In genomic region chr4:137788511-137789049, GRCm38 (mm10) we compare ENCODE assay signal across 12 mouse cellular contexts. TPM values are rescaled to one million over a fixed set of nuclear protein-coding genes. Genes with fewer than 3 reads are reported as not detected.
DNase-seq lines count a peak whose midpoint lies in the region; TF ChIP-seq lines count a peak whose summit lies in the region.
"Had no signal": no experiment of that assay in that cellular context is flagged by ENCODE, and none has a peak within 500 bp of the region (broad histone marks: within the 10 kb centered on the region; RNA-seq: fewer than 3 reads in every experiment).

No protein-coding gene starts in this region.

- dilution Hi-C loops in CH12.LX (cut with MboI; ENCODE audit: extremely low pct_ligation_motif_present, extremely low pct_unique_long_range_greater_than_20kb, low sequenced_read_pairs) = no loop called here

- H3K4me3 ChIP-seq in gastrocnemius, adult 2 months = no peak overlapping the region
- H3K4me3 ChIP-seq in CH12.LX (replicated peaks in 1 of 3; ENCODE audit: low read depth in 2 of 3, low read length in 2 of 3, poor library complexity in 1 of 3) = no peak overlapping the region
- no peak overlapping the region for H3K4me3 ChIP-seq in limb, embryonic 10.5 days
- H3K4me3 ChIP-seq: limb, embryonic 15.5 days had no signal

- TF ChIP-seq CTCF in gastrocnemius, adult 2 months (IDR thresholded peaks at IDR 0.05) = no peak
- no peak for TF ChIP-seq CTCF in CH12.LX (conservative IDR thresholded peaks at IDR 0.05 in 1 of 2, IDR thresholded peaks at IDR 0.05 in 1 of 2; ENCODE audit: low read depth in 2 of 2, low read length in 2 of 2)

- H3K9ac ChIP-seq in CH12.LX (ENCODE audit: insufficient read depth, low read depth) = no peak overlapping the region
- H3K9ac ChIP-seq: limb, embryonic 15.5 days had no signal

- H3K9me3 ChIP-seq in CH12.LX (replicated peaks; ENCODE audit: low read length) = no peaks in the 10 kb centered on the region
- H3K9me3 ChIP-seq in limb, embryonic 10.5 days (replicated peaks) = no peaks in the 10 kb centered on the region
- H3K9me3 ChIP-seq: limb, embryonic 15.5 days had no signal

- TF ChIP-seq RAD21 in CH12.LX (IDR thresholded peaks at IDR 0.05; ENCODE audit: low read depth, low read length) = no peak

- peak overlapping the region; percentile 28; the same call in 1 of the 2 replicates for H3K27ac ChIP-seq in gastrocnemius, adult 2 months
- H3K27ac ChIP-seq in CH12.LX (ENCODE audit: insufficient read depth, low read depth) = peak overlapping the region; percentile 92
- H3K27ac ChIP-seq in limb, embryonic 10.5 days = no peak overlapping the region
- H3K27ac ChIP-seq: limb, embryonic 15.5 days had no signal

- in situ Hi-C loops in CH12.LX (cut with MboI; ENCODE audit: low pct_ligation_motif_present, low pct_unique_long_range_greater_than_20kb, low sequenced_read_pairs) = no loop called here

- WGBS in limb, embryonic 10.5 days = 71% methylated on average over 7 of the region's 7 CpGs

- peaks cover 59% of the 10 kb centered on the region for H3K79me2 ChIP-seq in CH12.LX (replicated peaks; ENCODE audit: control insufficient read depth, extremely low read depth, insufficient read depth, poor library complexity, severe bottlenecking)

- peaks cover 8 to 50% of the 10 kb centered on the region in 2 experiments for H3K36me3 ChIP-seq in CH12.LX (replicated peaks in 1 of 2; ENCODE audit: control insufficient read depth in 1 of 2, insufficient read depth in 1 of 2, low read length in 1 of 2)
- H3K36me3 ChIP-seq in limb, embryonic 10.5 days = no peaks in the 10 kb centered on the region
- H3K36me3 ChIP-seq: limb, embryonic 15.5 days had no signal

- peak; percentile 89 for TF ChIP-seq EP300 in CH12.LX (IDR thresholded peaks at IDR 0.05; ENCODE audit: low read length)

- no peaks in the 10 kb centered on the region for H3K27me3 ChIP-seq in CH12.LX (replicated peaks)
- peaks cover 2% of the 10 kb centered on the region; the same call in 1 of the 2 replicates for H3K27me3 ChIP-seq in limb, embryonic 10.5 days (ENCODE audit: low read depth, poor library complexity, severe bottlenecking)
- H3K27me3 ChIP-seq: limb, embryonic 15.5 days had no signal

- peaks cover 41 to 90% of the 10 kb centered on the region in 2 experiments for H3K4me1 ChIP-seq in CH12.LX (ENCODE audit: control insufficient read depth in 1 of 2, insufficient read depth in 2 of 2)
- peaks cover 33% of the 10 kb centered on the region for H3K4me1 ChIP-seq in limb, embryonic 10.5 days

- peak; percentile 55 for TF ChIP-seq POLR2A in CH12.LX (IDR thresholded peaks at IDR 0.05; ENCODE audit: low read depth, low read length)

- intact Hi-C loops in gastrocnemius, adult 2 months (cut with DNase I) = no loop called here

- H3K4me2 ChIP-seq in CH12.LX (ENCODE audit: insufficient read depth, low read depth, poor library complexity, severe bottlenecking) = peak overlapping the region; percentile 41
- H3K4me2 ChIP-seq: heart, embryonic 11.5 days; limb, embryonic 15.5 days had no signal

- peak; percentile 17 for DNase-seq in gastrocnemius, adult 2 months
- no peak for DNase-seq in gastrocnemius, postnatal 25 days
- peak; percentile 43 for DNase-seq in lung, postnatal 36 days
- no peak for DNase-seq in lung, postnatal 14 days
- DNase-seq in CH12.LX (ENCODE audit: extremely low read depth) = peak; percentile 97
- DNase-seq in kidney, postnatal 36 days = peak; percentile 68 to 72
- no peak for DNase-seq in heart, adult 8-10 months (ENCODE audit: low spot score)
- no peak for DNase-seq in limb, embryonic 10.5 days (ENCODE audit: low spot score)
- DNase-seq: thymus, postnatal 25 days had no signal

TF ChIP-seq in CH12.LX, 34 proteins besides CTCF, POLR2A, EP300 and RAD21:
- no peak for TF ChIP-seq CHD1 (IDR thresholded peaks at IDR 0.05; ENCODE audit: low read depth, low read length)
- TF ChIP-seq TCF12 (IDR thresholded peaks at IDR 0.05; ENCODE audit: low read depth, low read length) = peak; percentile 88
- 0 out of 2 replicates have a peak, but pooled peaks have one; percentile 19 for TF ChIP-seq KAT2A (IDR thresholded peaks at IDR 0.05; ENCODE audit: insufficient replicate concordance, low read length)
- TF ChIP-seq MYC (IDR thresholded peaks at IDR 0.05; ENCODE audit: low read depth, low read length) = peak; percentile 86
- TF ChIP-seq NELFE (IDR thresholded peaks at IDR 0.05; ENCODE audit: low read depth, low read length) = 0 out of 2 replicates have a peak, but pooled peaks have one; percentile 46
- TF ChIP-seq GABPA (IDR thresholded peaks at IDR 0.05; ENCODE audit: insufficient replicate concordance, low read depth, low read length) = no peak
- TF ChIP-seq ETS1 (conservative IDR thresholded peaks at IDR 0.05; ENCODE audit: low read depth, low read length) = peak; percentile 96
- no peak for TF ChIP-seq HCFC1 (IDR thresholded peaks at IDR 0.05; ENCODE audit: low read depth, low read length)
- peak; percentile 82; the same call in 1 of the 2 replicates for TF ChIP-seq MEF2A (IDR thresholded peaks at IDR 0.05; ENCODE audit: borderline replicate concordance, low read depth, low read length)
- TF ChIP-seq ZNF384 (IDR thresholded peaks at IDR 0.05; ENCODE audit: low read depth, low read length) = no peak
- TF ChIP-seq TBP (conservative IDR thresholded peaks at IDR 0.05; ENCODE audit: low read depth, low read length) = peak; percentile 17; the same call in 1 of the 2 replicates
- no peak for TF ChIP-seq UBTF (IDR thresholded peaks at IDR 0.05; ENCODE audit: low read depth, low read length)
- peak; percentile 53; the same call in 1 of the 2 replicates for TF ChIP-seq MAZ (IDR thresholded peaks at IDR 0.05; ENCODE audit: low read depth, low read length)
- peak; percentile 80 for TF ChIP-seq MXI1 (IDR thresholded peaks at IDR 0.05; ENCODE audit: low read depth, low read length)
- peak; percentile 90 for TF ChIP-seq SIN3A (IDR thresholded peaks at IDR 0.05; ENCODE audit: low read length)
- no peak for TF ChIP-seq ZKSCAN1 (IDR thresholded peaks at IDR 0.05; ENCODE audit: borderline replicate concordance, low read depth, low read length)
- TF ChIP-seq JUND (conservative IDR thresholded peaks at IDR 0.05; ENCODE audit: low read depth, low read length) = peak; percentile 37; the same call in 1 of the 2 replicates
- no peak for TF ChIP-seq ZC3H11A (IDR thresholded peaks at IDR 0.05; ENCODE audit: low read depth, low read length)
- peak; percentile 51; the same call in 1 of the 2 replicates for TF ChIP-seq MAFK (IDR thresholded peaks at IDR 0.05; ENCODE audit: insufficient replicate concordance, low read length)
- TF ChIP-seq CHD2 (IDR thresholded peaks at IDR 0.05; ENCODE audit: low read length) = peak; percentile 73
- no peak for TF ChIP-seq PAX5 (IDR thresholded peaks at IDR 0.05; ENCODE audit: low read length)
- TF ChIP-seq ZMIZ1 (IDR thresholded peaks at IDR 0.05; ENCODE audit: low read depth, low read length) = peak; percentile 31
- TF ChIP-seq USF2 (conservative IDR thresholded peaks at IDR 0.05; ENCODE audit: low read depth, low read length) = no peak
- peak; percentile 34; the same call in 1 of the 2 replicates for TF ChIP-seq NRF1 (IDR thresholded peaks at IDR 0.05; ENCODE audit: low read depth, low read length)
- TF ChIP-seq SMC3 (IDR thresholded peaks at IDR 0.05; ENCODE audit: low read depth, low read length) = peak; percentile 2; the same call in 1 of the 2 replicates
- TF ChIP-seq JUN (IDR thresholded peaks at IDR 0.05; ENCODE audit: insufficient read depth, low read depth, low read length) = peak; percentile 49; the same call in 1 of the 2 replicates
- TF ChIP-seq RCOR1 (conservative IDR thresholded peaks at IDR 0.05; ENCODE audit: low read depth, low read length) = peak; percentile 78; the same call in 1 of the 2 replicates
- TF ChIP-seq E2F4 (IDR thresholded peaks at IDR 0.05; ENCODE audit: insufficient replicate concordance, low read depth, low read length) = no peak
- peak; percentile 84 for TF ChIP-seq IRF4 (IDR thresholded peaks at IDR 0.05; ENCODE audit: low read depth, low read length)
- peak; percentile 66 for TF ChIP-seq ELF1 (IDR thresholded peaks at IDR 0.05; ENCODE audit: low read depth, low read length)
- TF ChIP-seq USF1 (IDR thresholded peaks at IDR 0.05; ENCODE audit: low read depth, low read length) = no peak
- peak; percentile 89 for TF ChIP-seq BHLHE40 (IDR thresholded peaks at IDR 0.05; ENCODE audit: low read depth, low read length)
- TF ChIP-seq MAX (IDR thresholded peaks at IDR 0.05; ENCODE audit: low read length) = peak; percentile 81
- no peak for TF ChIP-seq POLR2AphosphoS2 (IDR thresholded peaks at IDR 0.05; ENCODE audit: low read depth, low read length)

RNA-seq across cellular contexts. Expression of gene Alpl, which starts 7.6 kb away (rescaled TPM):
- total RNA-seq in gastrocnemius, adult 2 months (2021) = 10 to 100 TPM; 10.3 to 42.2 TPM
- total RNA-seq in gastrocnemius, postnatal 25 days (2021) = 10 to 100 TPM; 13.1 to 14.4 TPM
- total RNA-seq in CH12.LX (2012; rRNA removed) = 115 and 130 TPM in 2 replicates
- total RNA-seq in CH12.LX (2014; rRNA removed) = 62.9 and 65.7 TPM in 2 replicates
- 152 and 164 TPM in 2 replicates for polyA plus RNA-seq in CH12.LX (2012; ENCODE audit: insufficient read length, low read depth)
- total RNA-seq in heart, adult 8-10 months (2022) = 10 to 100 TPM; 54.6 to 70.0 (median 62.3) TPM
- polyA plus RNA-seq in limb, embryonic 10.5 days (2016; fragmentation: Nextera tagmentation; extraction: Ambion mirVana) = 5.1 and 7.9 TPM in 2 replicates
- total RNA-seq: megakaryocyte progenitor cell, adult 5-6 weeks had no signal

Comparison
In these comparisons a context has a peak if more than half of its experiments do, and no peak if none do; other contexts are left out.
1. DNase-seq: peak in gastrocnemius, adult 2 months (single experiment), lung, postnatal 36 days (single experiment), CH12.LX (single experiment) and kidney, postnatal 36 days (2 of 2); none in gastrocnemius, postnatal 25 days (single experiment), lung, postnatal 14 days (single experiment), heart, adult 8-10 months (single experiment) and limb, embryonic 10.5 days (single experiment).